Mouse (Mus musculus): ENCODE data around the gene Lmf1. TPM values are rescaled to one million over a fixed set of nuclear protein-coding genes. Genes with fewer than 3 reads are reported as not detected.

Lmf1 gene
- polyA plus RNA-seq (2014; fragmentation: Nextera tagmentation; extraction: Ambion mirVana), result 24.2 and 25.4 TPM in 2 replicates

DNA sequence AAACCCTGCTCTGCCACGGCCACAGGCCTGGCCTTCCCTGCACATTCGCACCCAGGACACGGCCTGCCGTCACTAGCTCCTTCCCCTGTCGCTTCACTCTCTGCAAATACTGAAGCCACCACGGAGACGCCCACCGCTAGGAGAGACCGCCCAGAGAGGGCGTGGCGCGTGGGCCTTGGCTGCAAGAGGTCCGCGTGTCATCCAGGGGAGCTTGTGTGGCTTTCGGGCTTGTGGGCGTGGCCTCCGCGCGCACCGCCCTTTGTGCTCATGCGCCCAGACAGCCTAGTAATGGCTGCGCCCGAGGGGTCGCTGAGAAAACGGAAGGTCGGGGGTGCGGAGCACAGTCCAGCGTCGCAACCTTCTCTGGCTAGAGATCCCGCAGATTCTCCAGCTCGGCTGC is at the start of gene Lmf1:
TSS of gene Lmf1 (plus strand) at position 166 of the 400 bp plus-strand sequence.
- Histone ChIP-seq H3K4me3 (ENCODE audit: low read depth, low read length) (peak within 1 kb of the TSS; percentile 67), H3K9ac (replicated peaks; ENCODE audit: low read depth, low read length) (peak within 1 kb of the TSS; percentile 76), H3K4me2 (ENCODE audit: low read depth, low read length) (peak within 1 kb of the TSS; percentile 65), H3K27ac (ENCODE audit: low read depth, low read length) (peak within 1 kb of the TSS; percentile 70), H3K36me3 (ENCODE audit: control insufficient read depth, insufficient read depth, low read length) (no peaks in the 10 kb centered on the region), H3K4me1 (ENCODE audit: control insufficient read depth, insufficient read depth, low read length) (0 out of 2 replicates have a peak, but pooled peaks cover 7% of the 10 kb centered on the region), H3K9me3 (ENCODE audit: control insufficient read depth, low read length) (no peaks in the 10 kb centered on the region), H3K27me3 (ENCODE audit: control insufficient read depth, insufficient read depth, low read length) (no peaks in the 10 kb centered on the region)
- under 1% methylated on average over 31 of the region's 31 CpGs for WGBS
- peak; percentile 95 for ATAC-seq (ENCODE audit: low read depth)

DNA sequence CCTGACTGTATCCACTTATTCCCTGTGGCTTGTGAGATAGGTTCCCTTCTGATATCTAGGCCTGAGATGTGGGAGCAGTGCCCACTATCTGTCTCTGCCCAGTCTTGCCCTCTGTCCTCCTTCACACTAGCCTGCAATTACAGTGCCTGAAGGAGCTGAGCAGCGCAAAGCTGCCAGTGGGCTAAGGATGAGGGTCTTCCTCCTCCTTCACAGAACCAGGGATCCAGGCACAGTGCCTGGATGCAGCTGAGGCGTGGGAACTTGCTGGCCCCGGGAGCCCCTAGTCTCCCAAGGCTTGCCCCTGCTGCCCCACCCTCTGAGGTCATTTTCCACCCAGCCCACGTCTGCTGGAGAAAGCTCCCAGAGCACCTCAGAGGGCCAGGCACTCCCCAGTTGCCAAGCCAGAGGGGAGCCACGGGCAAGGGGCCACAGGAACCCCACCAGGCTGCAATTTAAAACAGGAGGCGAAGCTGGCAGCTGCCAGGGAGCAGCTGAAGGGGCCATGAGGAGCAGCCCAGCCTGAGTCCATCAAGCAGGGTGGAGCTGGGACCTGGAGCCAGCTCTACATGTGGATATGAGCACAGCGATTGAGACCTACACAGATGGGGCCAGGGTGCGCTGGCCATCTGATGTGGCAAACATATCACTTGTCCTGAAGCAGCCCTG is 48.4 kb upstream of the Lmf1 start:
- no peak for ATAC-seq (ENCODE audit: low read depth)
- Histone ChIP-seq H3K4me1 (ENCODE audit: control insufficient read depth, insufficient read depth, low read length) (no peaks in the 10 kb centered on the region), H3K9ac (replicated peaks; ENCODE audit: low read depth, low read length) (no peak overlapping the region), H3K27ac (ENCODE audit: low read depth, low read length) (no peak overlapping the region), H3K36me3 (ENCODE audit: control insufficient read depth, insufficient read depth, low read length) (no peaks in the 10 kb centered on the region), H3K27me3 (ENCODE audit: control insufficient read depth, insufficient read depth, low read length) (no peaks in the 10 kb centered on the region), H3K4me2 (ENCODE audit: low read depth, low read length) (no peak overlapping the region), H3K4me3 (ENCODE audit: low read depth, low read length) (no peak overlapping the region), H3K9me3 (ENCODE audit: control insufficient read depth, low read length) (no peaks in the 10 kb centered on the region)
- WGBS, result 66% methylated on average over 8 of the region's 8 CpGs

DNA sequence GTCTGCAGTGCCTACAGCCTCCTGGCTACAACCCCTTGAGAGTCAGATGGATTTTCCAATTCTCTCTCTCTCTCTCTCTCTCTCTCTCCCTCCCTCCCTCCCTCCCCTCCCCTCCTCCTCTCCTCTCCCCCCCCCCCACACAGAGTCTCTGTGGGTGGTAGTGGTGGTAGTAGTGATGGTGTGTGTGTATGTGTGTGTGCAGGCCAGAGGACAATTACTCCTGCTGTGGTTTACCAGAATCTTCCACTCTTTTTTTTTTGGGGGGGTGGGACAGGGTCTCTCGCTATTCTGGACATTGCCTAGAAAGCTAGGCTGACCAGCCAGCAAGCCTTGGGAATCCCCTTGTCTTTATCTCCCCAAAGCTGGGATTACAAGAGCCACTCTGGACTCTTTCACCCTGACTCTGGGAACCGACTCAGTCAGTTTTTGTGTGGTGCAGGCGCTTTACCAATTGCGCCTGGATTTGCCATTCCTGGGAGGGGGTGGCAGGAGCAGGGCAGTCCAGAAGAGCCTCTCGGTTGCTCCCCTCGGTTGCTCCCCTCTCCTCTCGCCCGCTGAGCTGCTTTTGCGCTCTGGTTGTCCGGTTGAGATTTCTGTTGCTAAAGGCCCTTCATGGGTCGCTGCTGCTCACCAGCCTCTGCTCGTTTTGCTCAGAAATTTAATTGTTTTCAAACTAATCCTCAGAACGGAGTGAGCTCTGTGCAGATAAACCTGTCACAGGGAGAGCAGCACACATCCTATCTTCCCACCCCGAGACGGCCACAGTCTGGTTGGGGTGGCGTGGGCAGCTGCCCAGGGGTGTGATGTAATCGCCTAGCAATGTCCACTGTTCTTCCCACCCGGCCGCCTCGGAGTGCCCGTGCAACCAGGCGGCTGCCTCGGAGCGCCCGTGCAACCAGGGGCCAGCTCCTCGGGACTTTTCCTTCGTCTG is 39.7 kb upstream of the Lmf1 start:
- ATAC-seq (ENCODE audit: low read depth), result no peak
- no peak overlapping the region for H3K4me3 ChIP-seq (ENCODE audit: low read depth, low read length)
- H3K27me3 ChIP-seq (ENCODE audit: control insufficient read depth, insufficient read depth, low read length), result no peaks in the 10 kb centered on the region
- no peaks in the 10 kb centered on the region for H3K9me3 ChIP-seq (ENCODE audit: control insufficient read depth, low read length)
- peak overlapping the region; percentile 48; the same call in 1 of the 2 replicates for H3K27ac ChIP-seq (ENCODE audit: low read depth, low read length)
- H3K4me1 ChIP-seq (ENCODE audit: control insufficient read depth, insufficient read depth, low read length), result 0 out of 2 replicates have a peak, but pooled peaks cover 3% of the 10 kb centered on the region
- WGBS, result 42% methylated on average over 27 of the region's 27 CpGs
- H3K36me3 ChIP-seq (ENCODE audit: control insufficient read depth, insufficient read depth, low read length), result no peaks in the 10 kb centered on the region
- H3K4me2 ChIP-seq (ENCODE audit: low read depth, low read length), result peak overlapping the region; percentile 14; the same call in 1 of the 2 replicates
- H3K9ac ChIP-seq (replicated peaks; ENCODE audit: low read depth, low read length), result no peak overlapping the region

DNA sequence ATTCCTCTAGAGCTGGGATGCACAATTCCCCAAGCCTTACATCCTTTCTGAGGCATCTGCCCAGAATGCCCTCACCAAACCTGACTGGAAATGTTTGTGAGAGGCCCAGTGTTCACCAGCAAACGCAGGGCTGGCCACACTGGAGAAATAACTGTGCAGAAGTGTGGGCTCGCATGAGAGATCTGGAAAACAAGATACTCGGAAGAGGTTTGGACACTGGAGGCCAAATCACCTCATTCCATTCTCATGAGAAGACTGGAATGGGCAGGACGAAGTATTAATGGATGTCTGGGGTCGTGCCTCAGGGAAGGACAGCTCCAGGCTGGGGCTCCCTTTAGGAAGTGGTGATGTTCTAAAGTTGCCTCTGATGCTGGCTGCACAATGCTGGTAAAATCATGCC is 38.2 kb upstream of the Lmf1 start:
- WGBS, result 85% methylated on average over 5 of the region's 5 CpGs
- 0 out of 2 replicates have a peak, but pooled peaks cover 3% of the 10 kb centered on the region for H3K4me1 ChIP-seq (ENCODE audit: control insufficient read depth, insufficient read depth, low read length)
- no peak overlapping the region for H3K4me2 ChIP-seq (ENCODE audit: low read depth, low read length)
- ATAC-seq (ENCODE audit: low read depth), result no peak
- H3K27ac ChIP-seq (ENCODE audit: low read depth, low read length), result no peak overlapping the region
- H3K36me3 ChIP-seq (ENCODE audit: control insufficient read depth, insufficient read depth, low read length), result no peaks in the 10 kb centered on the region
- no peak overlapping the region for H3K9ac ChIP-seq (replicated peaks; ENCODE audit: low read depth, low read length)
- no peaks in the 10 kb centered on the region for H3K9me3 ChIP-seq (ENCODE audit: control insufficient read depth, low read length)
- H3K4me3 ChIP-seq (ENCODE audit: low read depth, low read length), result no peak overlapping the region
- no peaks in the 10 kb centered on the region for H3K27me3 ChIP-seq (ENCODE audit: control insufficient read depth, insufficient read depth, low read length)

GRCm38 (mm10) chr17:25541768-25542167 is 37.1 kb upstream of the Lmf1 start:
- H3K4me3 ChIP-seq (ENCODE audit: low read depth, low read length), result no peak overlapping the region

DNA sequence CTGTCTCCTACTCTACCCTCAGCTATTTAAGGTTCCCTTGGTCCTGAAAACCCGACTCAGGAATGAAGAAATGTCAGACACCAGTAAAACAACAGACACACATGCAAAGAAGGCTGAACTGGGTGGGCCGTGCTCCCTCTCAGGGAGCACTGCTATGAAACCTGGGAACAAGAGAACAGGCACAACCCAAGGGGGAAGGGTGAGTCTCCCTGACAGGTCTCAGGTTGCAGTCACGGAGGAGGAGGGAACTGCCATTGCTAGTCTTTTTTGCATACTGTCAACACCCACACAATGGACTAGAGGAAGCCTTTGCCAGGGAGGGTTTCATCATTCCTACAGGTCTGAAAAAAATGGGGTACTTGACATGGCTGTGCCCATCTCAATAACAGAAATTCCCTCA is 31.9 kb upstream of the Lmf1 start:
- Histone ChIP-seq H3K36me3 (ENCODE audit: control insufficient read depth, insufficient read depth, low read length) (no peaks in the 10 kb centered on the region), H3K4me3 (ENCODE audit: low read depth, low read length) (no peak overlapping the region), H3K9ac (replicated peaks; ENCODE audit: low read depth, low read length) (no peak overlapping the region), H3K4me1 (ENCODE audit: control insufficient read depth, insufficient read depth, low read length) (no peaks in the 10 kb centered on the region), H3K27me3 (ENCODE audit: control insufficient read depth, insufficient read depth, low read length) (no peaks in the 10 kb centered on the region), H3K9me3 (ENCODE audit: control insufficient read depth, low read length) (no peaks in the 10 kb centered on the region), H3K4me2 (ENCODE audit: low read depth, low read length) (no peak overlapping the region), H3K27ac (ENCODE audit: low read depth, low read length) (no peak overlapping the region)
- ATAC-seq (ENCODE audit: low read depth), result no peak
- WGBS, result 46% methylated on average over 3 of the region's 3 CpGs

More at GRCm38 (mm10) chr17:25541768-25542167, 37.1 kb upstream of the Lmf1 start:
- 91% methylated on average over 4 of the region's 4 CpGs for WGBS
- Histone ChIP-seq H3K4me1 (ENCODE audit: control insufficient read depth, insufficient read depth, low read length) (0 out of 2 replicates have a peak, but pooled peaks cover under 1% of the 10 kb centered on the region), H3K4me2 (ENCODE audit: low read depth, low read length) (no peak overlapping the region), H3K9me3 (ENCODE audit: control insufficient read depth, low read length) (no peaks in the 10 kb centered on the region), H3K36me3 (ENCODE audit: control insufficient read depth, insufficient read depth, low read length) (no peaks in the 10 kb centered on the region), H3K27me3 (ENCODE audit: control insufficient read depth, insufficient read depth, low read length) (no peaks in the 10 kb centered on the region), H3K9ac (replicated peaks; ENCODE audit: low read depth, low read length) (no peak overlapping the region), H3K27ac (ENCODE audit: low read depth, low read length) (no peak overlapping the region)
- no peak for ATAC-seq (ENCODE audit: low read depth)

DNA sequence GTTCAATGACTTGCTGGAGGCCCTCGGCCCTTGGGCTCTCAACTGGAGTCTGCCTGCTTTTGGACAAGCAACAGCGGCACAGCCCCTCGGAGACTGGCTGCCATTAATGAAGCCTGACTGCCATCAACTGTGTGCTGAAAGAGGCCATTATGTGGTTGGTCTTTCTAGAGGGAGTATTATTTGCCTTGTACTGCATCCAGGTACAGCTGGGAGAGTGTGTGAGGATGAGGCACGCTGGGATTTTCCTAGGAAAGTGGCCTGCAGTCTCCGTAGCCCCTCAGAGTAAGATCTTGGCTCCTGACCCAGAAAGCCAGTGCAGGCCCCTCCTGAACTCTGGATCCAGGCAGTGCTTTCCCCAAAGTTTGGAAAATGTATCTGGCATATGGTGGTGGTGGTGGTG is 28.9 kb upstream of the Lmf1 start:
- WGBS, result 77% methylated on average over 5 of the region's 5 CpGs
- Histone ChIP-seq H3K27ac (ENCODE audit: low read depth, low read length) (no peak overlapping the region), H3K36me3 (ENCODE audit: control insufficient read depth, insufficient read depth, low read length) (no peaks in the 10 kb centered on the region), H3K9ac (replicated peaks; ENCODE audit: low read depth, low read length) (no peak overlapping the region), H3K4me1 (ENCODE audit: control insufficient read depth, insufficient read depth, low read length) (no peaks in the 10 kb centered on the region), H3K4me3 (ENCODE audit: low read depth, low read length) (no peak overlapping the region), H3K9me3 (ENCODE audit: control insufficient read depth, low read length) (no peaks in the 10 kb centered on the region), H3K4me2 (ENCODE audit: low read depth, low read length) (no peak overlapping the region), H3K27me3 (ENCODE audit: control insufficient read depth, insufficient read depth, low read length) (no peaks in the 10 kb centered on the region)
- ATAC-seq (ENCODE audit: low read depth), result no peak

GRCm38 (mm10) chr17:25551313-25551712 is 27.6 kb upstream of the Lmf1 start:
- 90% methylated on average over 11 of the region's 11 CpGs for WGBS

DNA sequence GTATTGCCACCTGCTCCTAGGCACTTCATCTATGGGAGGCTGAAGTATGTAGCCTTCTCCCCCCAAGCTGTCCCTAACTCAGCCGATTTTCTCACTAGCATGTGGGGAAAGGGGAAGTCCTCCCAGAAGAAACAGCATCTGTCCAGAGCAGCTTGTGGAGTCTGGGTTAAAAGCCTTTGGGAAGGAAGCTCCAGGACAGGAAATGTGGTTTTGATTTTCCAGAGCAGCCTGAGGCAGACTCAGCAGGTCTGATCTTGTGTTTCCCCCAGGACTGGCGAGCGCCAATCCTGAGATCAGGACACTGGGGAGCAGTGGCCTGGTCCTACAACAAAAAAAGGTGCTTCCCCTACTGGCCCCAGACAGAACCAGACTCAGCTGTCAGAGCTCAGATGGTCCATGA is 23.7 kb upstream of the Lmf1 start:
- 69% methylated on average over 3 of the region's 3 CpGs for WGBS
- Histone ChIP-seq H3K4me2 (ENCODE audit: low read depth, low read length) (no peak overlapping the region), H3K9ac (replicated peaks; ENCODE audit: low read depth, low read length) (no peak overlapping the region), H3K9me3 (ENCODE audit: control insufficient read depth, low read length) (no peaks in the 10 kb centered on the region), H3K27me3 (ENCODE audit: control insufficient read depth, insufficient read depth, low read length) (no peaks in the 10 kb centered on the region), H3K36me3 (ENCODE audit: control insufficient read depth, insufficient read depth, low read length) (no peaks in the 10 kb centered on the region), H3K27ac (ENCODE audit: low read depth, low read length) (peak overlapping the region; percentile 74), H3K4me3 (ENCODE audit: low read depth, low read length) (no peak overlapping the region), H3K4me1 (ENCODE audit: control insufficient read depth, insufficient read depth, low read length) (peaks cover 18% of the 10 kb centered on the region)
- no peak for ATAC-seq (ENCODE audit: low read depth)

More at GRCm38 (mm10) chr17:25551313-25551712, 27.6 kb upstream of the Lmf1 start:
- H3K27me3 ChIP-seq (ENCODE audit: control insufficient read depth, insufficient read depth, low read length), result no peaks in the 10 kb centered on the region
- H3K9me3 ChIP-seq (ENCODE audit: control insufficient read depth, low read length), result no peaks in the 10 kb centered on the region
- no peak overlapping the region for H3K4me2 ChIP-seq (ENCODE audit: low read depth, low read length)
- H3K9ac ChIP-seq (replicated peaks; ENCODE audit: low read depth, low read length), result no peak overlapping the region
- no peak for ATAC-seq (ENCODE audit: low read depth)
- H3K4me3 ChIP-seq (ENCODE audit: low read depth, low read length), result no peak overlapping the region
- no peak overlapping the region for H3K27ac ChIP-seq (ENCODE audit: low read depth, low read length)
- no peaks in the 10 kb centered on the region for H3K36me3 ChIP-seq (ENCODE audit: control insufficient read depth, insufficient read depth, low read length)
- peaks cover 5% of the 10 kb centered on the region for H3K4me1 ChIP-seq (ENCODE audit: control insufficient read depth, insufficient read depth, low read length)

Data from neural tube, embryonic 14.5 days (tissue).